ENCODE assay signal across 10 mouse cellular contexts in genomic region chr12:76548082-76548423, GRCm38 (mm10). TPM values are rescaled to one million over a fixed set of nuclear protein-coding genes. Genes with fewer than 3 reads are reported as not detected.
DNase-seq lines count a peak whose midpoint lies in the region; ATAC-seq and TF ChIP-seq lines count a peak whose summit lies in the region.
"Had no signal": no experiment of that assay in that cellular context is flagged by ENCODE, and none has a peak within 500 bp of the region (broad histone marks: within the 10 kb centered on the region; RNA-seq: fewer than 3 reads in every experiment).

No protein-coding gene starts in this region.

- TF ChIP-seq POLR2A in limb, embryonic 14.5 days (IDR thresholded peaks at IDR 0.05; ENCODE audit: borderline replicate concordance, extremely low read depth, insufficient read depth, insufficient read length), result no peak

- ATAC-seq in forebrain, embryonic 15.5 days (replicated peaks), result 0 out of 2 replicates have a peak, but pooled peaks have one; percentile 14
- no peak for ATAC-seq in forebrain, embryonic 11.5 days (replicated peaks; ENCODE audit: low FRiP score)
- ATAC-seq in kidney, embryonic 15.5 days (replicated peaks; ENCODE audit: low FRiP score), result no peak
- ATAC-seq in common myeloid progenitor, adult 5-6 weeks (replicated peaks; ENCODE audit: low read depth, poor library complexity, severe bottlenecking), result peak; percentile 54
- ATAC-seq in limb, embryonic 14.5 days (ENCODE audit: low FRiP score, low read depth), result no peak; the same call in 1 of the 2 replicates
- ATAC-seq: Patski had no signal

- no peak for DNase-seq in forebrain, embryonic 11.5 days (ENCODE audit: low spot score)
- DNase-seq in kidney, postnatal 14 days, result no peak
- DNase-seq in limb, embryonic 14.5 days (ENCODE audit: low spot score), result no peak
- DNase-seq in left cerebral cortex, adult 8-10 months (ENCODE audit: low spot score in 2 of 2), result no peak
- DNase-seq in layer of hippocampus, adult 18-20 months (ENCODE audit: low spot score in 2 of 2), result no peak

- H3K4me1 ChIP-seq in forebrain, embryonic 15.5 days, result peaks cover 18% of the 10 kb centered on the region
- H3K4me1 ChIP-seq in forebrain, embryonic 11.5 days (replicated peaks; ENCODE audit: control insufficient read depth, insufficient read depth, low read length), result peaks cover 15% of the 10 kb centered on the region
- peaks cover 80% of the 10 kb centered on the region for H3K4me1 ChIP-seq in kidney, embryonic 15.5 days
- peaks cover 30% of the 10 kb centered on the region for H3K4me1 ChIP-seq in limb, embryonic 14.5 days (ENCODE audit: control insufficient read depth, insufficient read depth, low read length)

- H3K27me3 ChIP-seq in forebrain, embryonic 15.5 days, result 0 out of 2 replicates have a peak, but pooled peaks cover 9% of the 10 kb centered on the region
- H3K27me3 ChIP-seq in forebrain, embryonic 11.5 days (ENCODE audit: control insufficient read depth, insufficient read depth, low read length), result peaks cover 9% of the 10 kb centered on the region
- no peaks in the 10 kb centered on the region for H3K27me3 ChIP-seq in kidney, embryonic 15.5 days
- no peaks in the 10 kb centered on the region for H3K27me3 ChIP-seq in limb, embryonic 14.5 days (ENCODE audit: control insufficient read depth, insufficient read depth, low read length)
- H3K27me3 ChIP-seq: Patski had no signal

- no peaks in the 10 kb centered on the region for H3K36me3 ChIP-seq in forebrain, embryonic 15.5 days
- H3K36me3 ChIP-seq in forebrain, embryonic 11.5 days (ENCODE audit: control insufficient read depth, insufficient read depth, low read length), result no peaks in the 10 kb centered on the region
- H3K36me3 ChIP-seq in kidney, embryonic 15.5 days, result no peaks in the 10 kb centered on the region
- no peaks in the 10 kb centered on the region for H3K36me3 ChIP-seq in limb, embryonic 14.5 days (ENCODE audit: control insufficient read depth, insufficient read depth, low read length)
- H3K36me3 ChIP-seq: midbrain, embryonic 12.5 days had no signal

- H3K9me3 ChIP-seq in forebrain, embryonic 15.5 days, result no peaks in the 10 kb centered on the region
- H3K9me3 ChIP-seq in forebrain, embryonic 11.5 days (ENCODE audit: control insufficient read depth, low read length), result no peaks in the 10 kb centered on the region
- no peaks in the 10 kb centered on the region for H3K9me3 ChIP-seq in kidney, embryonic 15.5 days (replicated peaks)
- H3K9me3 ChIP-seq in limb, embryonic 14.5 days (ENCODE audit: control insufficient read depth, low read length), result no peaks in the 10 kb centered on the region
- H3K9me3 ChIP-seq: midbrain, embryonic 12.5 days had no signal

- 23% methylated on average over 7 of the region's 7 CpGs for WGBS in forebrain, embryonic 15.5 days
- 19% methylated on average over 7 of the region's 7 CpGs for WGBS in forebrain, embryonic 11.5 days
- 21% methylated on average over 7 of the region's 7 CpGs for WGBS in kidney, embryonic 15.5 days
- WGBS in limb, embryonic 14.5 days, result 9% methylated on average over 7 of the region's 7 CpGs

- no peak overlapping the region for H3K9ac ChIP-seq in forebrain, embryonic 15.5 days (replicated peaks)
- no peak overlapping the region for H3K9ac ChIP-seq in forebrain, embryonic 11.5 days (ENCODE audit: low read length)
- no peak overlapping the region for H3K9ac ChIP-seq in kidney, embryonic 15.5 days
- H3K9ac ChIP-seq in limb, embryonic 14.5 days (ENCODE audit: low read depth, low read length, severe bottlenecking), result peak overlapping the region; percentile 25; the same call in 1 of the 2 replicates
- H3K9ac ChIP-seq: midbrain, embryonic 12.5 days had no signal

- no peak overlapping the region for H3K4me2 ChIP-seq in forebrain, embryonic 15.5 days (replicated peaks)
- H3K4me2 ChIP-seq in forebrain, embryonic 11.5 days (ENCODE audit: low read depth, low read length, severe bottlenecking), result no peak overlapping the region
- H3K4me2 ChIP-seq in kidney, embryonic 15.5 days, result 0 out of 2 replicates have a peak overlapping the region, but pooled peaks have one; percentile 52
- no peak overlapping the region for H3K4me2 ChIP-seq in limb, embryonic 14.5 days (replicated peaks; ENCODE audit: low read depth, low read length, severe bottlenecking)
- H3K4me2 ChIP-seq: midbrain, embryonic 12.5 days had no signal

- H3K27ac ChIP-seq in forebrain, embryonic 15.5 days (replicated peaks), result no peak overlapping the region
- H3K27ac ChIP-seq in forebrain, embryonic 11.5 days (ENCODE audit: low read depth, low read length), result no peak overlapping the region
- H3K27ac ChIP-seq in kidney, embryonic 15.5 days, result peak overlapping the region; percentile 88
- H3K27ac ChIP-seq in limb, embryonic 14.5 days (replicated peaks; ENCODE audit: low read depth, low read length), result no peak overlapping the region
- H3K27ac ChIP-seq: midbrain, embryonic 12.5 days had no signal

- no peak overlapping the region for H3K4me3 ChIP-seq in forebrain, embryonic 15.5 days
- no peak overlapping the region for H3K4me3 ChIP-seq in forebrain, embryonic 11.5 days (ENCODE audit: low read depth, low read length)
- H3K4me3 ChIP-seq in kidney, embryonic 15.5 days (replicated peaks), result no peak overlapping the region
- H3K4me3 ChIP-seq in limb, embryonic 14.5 days (replicated peaks; ENCODE audit: low read length), result no peak overlapping the region
- H3K4me3 ChIP-seq: midbrain, embryonic 12.5 days had no signal

RNA-seq across cellular contexts. Expression of gene Plekhg3, which starts 17.4 kb away (rescaled TPM):
- 0.79 and 1.2 TPM in 2 replicates for polyA plus RNA-seq in forebrain, embryonic 15.5 days (2015; fragmentation: Nextera tagmentation; extraction: Ambion mirVana)
- polyA plus RNA-seq in forebrain, embryonic 11.5 days (2014; fragmentation: Nextera tagmentation; extraction: Ambion mirVana), result 1.0 and 1.3 TPM in 2 replicates
- polyA plus RNA-seq in kidney, embryonic 15.5 days (2015; fragmentation: Nextera tagmentation; extraction: Ambion mirVana), result 18.2 and 18.8 TPM in 2 replicates
- 5.2 and 7.4 TPM in 2 replicates for total RNA-seq in common myeloid progenitor, adult 5-6 weeks (2017)
- 22.7 and 23.7 TPM in 2 replicates for polyA plus RNA-seq in limb, embryonic 14.5 days (2012; rRNA removed)
- polyA plus RNA-seq in limb, embryonic 14.5 days (2014; fragmentation: Nextera tagmentation; extraction: Ambion mirVana), result 5.6 and 7.9 TPM in 2 replicates
- total RNA-seq in left cerebral cortex, adult 8-10 months (2022), result 10 to 100 TPM; 16.2 to 20.2 (median 19.1) TPM
- total RNA-seq in layer of hippocampus, adult 18-20 months (2021), result 10 to 100 TPM; 21.9 to 24.5 TPM

Comparison
In these comparisons a context has a peak if more than half of its experiments do, and no peak if none do; other contexts are left out.
1. ATAC-seq: peak in forebrain, embryonic 15.5 days (single experiment) and common myeloid progenitor, adult 5-6 weeks (single experiment); none in forebrain, embryonic 11.5 days (single experiment), kidney, embryonic 15.5 days (single experiment) and limb, embryonic 14.5 days (single experiment).